Mouse (Mus musculus) left cerebral cortex, adult 9 months (tissue): ENCODE measurements at regions not wholly inside any gene's neighbourhood (a gene's known extent, or its start where the extent isn't known, plus 50 kb on each side); places are given as distances from the start of the nearest gene placed in this dataset.

Experiments
- DNase-seq, 2 experiments: peaks; one replicate each; pipeline ENCODE4 v3.0.0; 2022; ENCODE audit warnings: low spot score in 2 of 2

DNA sequence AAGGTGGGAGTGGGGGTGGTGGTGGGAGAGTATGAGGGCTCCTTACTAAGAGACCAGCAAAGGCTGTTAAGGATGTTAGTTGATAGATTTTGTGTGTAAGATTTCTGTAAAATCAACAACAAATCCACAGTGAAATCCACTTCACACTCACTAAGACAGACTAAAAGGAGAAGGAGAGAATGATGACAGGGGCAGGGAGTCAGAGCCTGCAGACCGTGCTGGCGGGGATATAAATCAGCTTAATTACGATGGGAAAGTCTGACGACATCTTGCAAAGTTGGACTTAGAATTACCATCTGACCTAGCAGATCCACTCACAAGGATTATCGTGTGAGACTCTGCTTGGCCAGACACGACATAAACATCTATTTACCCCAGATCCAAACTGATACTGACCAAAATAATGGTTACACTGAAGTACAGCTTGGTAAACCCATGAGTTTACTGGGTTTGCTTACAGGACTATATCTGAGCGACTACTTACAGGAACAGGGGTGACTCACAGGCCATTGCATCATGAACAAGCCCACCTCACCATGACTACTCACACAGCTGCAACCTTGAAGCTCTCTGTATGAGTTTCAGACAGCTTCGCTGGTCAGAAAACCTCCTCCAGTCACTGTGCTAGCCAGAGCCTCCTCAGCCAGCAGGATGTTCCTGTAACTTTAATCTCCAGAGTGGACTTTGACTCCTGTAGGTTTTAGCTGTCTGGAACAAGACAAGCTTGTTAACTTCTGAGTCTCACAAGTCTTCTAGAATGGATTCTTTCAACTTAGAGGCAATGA is 50.5 kb upstream of the Ednra start:
- no peak for DNase-seq

- DNase-seq, result no peak
These were observed 51.3 kb upstream of the Ednra start for GRCm38 (mm10) chr8:77775526-77775925.

GRCm38 (mm10) chr8:77777597-77777996 is 53.3 kb upstream of the Ednra start:
- DNase-seq, result no peak

DNA sequence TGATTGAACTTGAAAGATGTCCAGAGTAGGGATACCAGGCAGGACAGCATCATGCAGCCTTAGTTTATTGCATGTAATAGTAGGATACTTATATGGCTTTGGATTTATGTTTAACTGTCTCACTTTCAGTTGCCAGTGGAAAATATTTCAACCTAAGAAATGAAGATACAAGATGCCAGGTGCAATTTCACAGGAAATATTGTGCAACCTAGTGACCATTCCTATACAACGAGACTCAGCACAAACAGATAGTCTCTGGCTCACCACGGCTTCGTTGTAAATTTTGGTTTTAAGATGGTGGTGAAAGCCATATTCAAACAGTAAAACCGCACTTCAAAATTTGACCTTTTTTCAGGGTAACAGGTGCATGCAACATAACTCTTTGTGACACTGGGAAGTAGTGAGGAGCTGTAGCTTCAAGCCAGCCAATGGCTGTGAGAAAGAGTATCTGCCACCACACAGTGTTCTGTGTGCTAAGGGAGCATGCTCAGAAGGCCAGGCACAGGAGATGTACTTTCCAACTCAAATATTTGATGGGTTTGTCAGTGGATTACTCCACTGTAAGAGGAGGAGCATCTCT is 61.5 kb upstream of the Ednra start:
- no peak for DNase-seq

DNA sequence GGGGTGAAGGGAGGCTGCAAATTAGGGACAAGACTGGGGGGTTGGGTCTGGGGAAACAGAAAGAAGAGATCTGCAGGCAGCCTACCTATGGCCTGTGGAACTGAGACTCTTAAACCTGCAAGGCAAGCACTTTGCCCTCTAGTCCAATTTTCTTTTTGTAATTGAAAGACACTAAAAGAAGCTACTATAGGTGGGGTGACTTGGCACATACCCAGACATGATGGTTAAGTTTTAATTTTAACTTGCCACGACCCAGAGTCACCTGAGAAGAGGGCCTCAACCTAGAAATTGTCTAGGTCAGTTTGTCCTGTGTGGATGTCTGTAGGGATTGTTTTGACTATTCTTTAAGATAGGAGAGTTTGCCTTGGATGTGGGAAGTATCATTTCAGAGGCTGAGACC is 70.6 kb upstream of the Ednra start:
- DNase-seq, result no peak

GRCm38 (mm10) chr8:77803147-77803903 is 79.1 kb upstream of the Ednra start:
- DNase-seq, result no peak

GRCm38 (mm10) chr8:77804536-77804935 is 80.3 kb upstream of the Ednra start:
- DNase-seq, result no peak

DNA sequence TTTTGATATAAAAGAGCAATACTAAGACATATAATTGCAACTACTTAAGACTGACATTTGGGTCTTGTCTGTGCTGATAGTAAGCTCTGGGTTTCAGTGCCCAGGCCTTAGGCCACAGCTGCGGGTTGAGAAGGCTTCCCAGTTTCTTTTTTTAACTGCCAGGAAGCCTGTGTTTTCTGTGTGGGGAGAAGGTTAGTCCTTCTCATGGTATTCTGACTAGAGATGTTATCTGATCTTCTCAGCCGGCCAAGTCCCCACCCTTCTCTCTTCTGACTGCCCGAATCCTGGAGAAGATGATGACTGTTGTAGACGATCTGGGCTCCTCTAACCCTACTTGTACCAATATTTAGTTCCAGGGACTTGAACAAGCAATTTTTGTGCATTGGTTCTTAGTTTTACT is 80.7 kb upstream of the Ednra start:
- DNase-seq, result no peak

DNA sequence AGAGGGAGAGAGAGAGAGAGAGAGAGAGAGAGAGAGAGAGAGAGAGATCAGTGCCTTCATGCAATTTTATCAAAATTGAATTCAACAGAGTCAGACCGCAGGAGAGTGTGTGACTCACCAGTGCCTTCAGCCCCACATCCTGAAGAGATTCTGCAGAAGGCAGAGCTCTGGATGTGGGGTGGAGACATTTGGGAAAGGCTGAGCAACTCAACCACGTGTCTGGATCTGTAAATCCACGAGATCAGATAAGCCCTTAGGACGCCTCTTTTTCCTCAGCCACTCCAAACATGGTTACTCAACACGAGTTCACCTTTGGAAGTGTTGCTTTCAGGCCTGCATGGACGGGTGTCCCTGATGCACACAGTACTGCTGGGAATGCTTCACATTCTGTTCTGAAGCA is 81.4 kb upstream of the Ednra start:
- DNase-seq, result no peak

GRCm38 (mm10) chr8:77814796-77815647 is 90.8 kb upstream of the Ednra start:
- no peak for DNase-seq

- no peak for DNase-seq
These were observed 91.3 kb upstream of the Ednra start for GRCm38 (mm10) chr8:77815648-77815971.

GRCm38 (mm10) chr8:77816217-77816616 is 92.0 kb upstream of the Ednra start:
- DNase-seq, result no peak

DNA sequence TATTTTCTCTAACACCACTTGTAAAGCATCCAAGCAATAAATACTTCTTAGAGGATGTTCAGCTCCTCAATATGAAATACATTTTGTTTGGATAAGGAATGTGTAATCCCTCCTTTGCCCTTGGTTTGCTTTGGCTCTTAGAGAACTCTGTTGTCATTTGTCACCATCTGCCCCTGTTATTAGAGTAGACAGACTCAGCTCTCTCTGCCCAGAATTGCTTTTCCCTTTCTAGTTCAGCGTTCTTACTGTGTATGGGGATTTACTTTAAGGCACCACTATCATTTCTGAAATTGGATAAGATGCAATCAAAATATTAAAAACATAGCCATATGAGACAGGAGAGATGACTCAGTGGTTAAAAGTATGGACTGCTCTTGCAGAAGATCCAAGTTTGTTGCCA is 101.5 kb upstream of the Ednra start:
- no peak for DNase-seq

GRCm38 (mm10) chr8:77826255-77826654 is 102.0 kb upstream of the Ednra start:
- DNase-seq, result no peak

DNA sequence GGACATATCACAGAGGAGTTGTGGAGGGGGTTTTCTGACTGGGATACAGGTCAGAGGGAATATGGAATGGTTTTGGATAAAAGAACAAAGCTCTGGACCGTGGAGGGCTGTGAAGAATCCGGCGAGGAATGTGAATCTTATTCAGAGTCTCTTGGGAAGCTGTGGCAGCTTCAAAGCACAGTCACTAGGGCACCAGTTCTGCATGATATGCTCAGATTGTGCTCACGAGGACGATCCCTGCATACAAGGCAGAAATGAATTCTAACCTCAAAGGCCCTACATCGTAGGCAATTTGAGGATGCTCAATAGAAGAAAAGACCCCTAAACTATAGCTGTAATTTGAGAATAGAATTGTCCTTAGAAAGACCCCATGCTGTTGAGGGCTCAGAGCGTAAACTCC is 103.8 kb upstream of the Ednra start:
- DNase-seq, result no peak

DNA sequence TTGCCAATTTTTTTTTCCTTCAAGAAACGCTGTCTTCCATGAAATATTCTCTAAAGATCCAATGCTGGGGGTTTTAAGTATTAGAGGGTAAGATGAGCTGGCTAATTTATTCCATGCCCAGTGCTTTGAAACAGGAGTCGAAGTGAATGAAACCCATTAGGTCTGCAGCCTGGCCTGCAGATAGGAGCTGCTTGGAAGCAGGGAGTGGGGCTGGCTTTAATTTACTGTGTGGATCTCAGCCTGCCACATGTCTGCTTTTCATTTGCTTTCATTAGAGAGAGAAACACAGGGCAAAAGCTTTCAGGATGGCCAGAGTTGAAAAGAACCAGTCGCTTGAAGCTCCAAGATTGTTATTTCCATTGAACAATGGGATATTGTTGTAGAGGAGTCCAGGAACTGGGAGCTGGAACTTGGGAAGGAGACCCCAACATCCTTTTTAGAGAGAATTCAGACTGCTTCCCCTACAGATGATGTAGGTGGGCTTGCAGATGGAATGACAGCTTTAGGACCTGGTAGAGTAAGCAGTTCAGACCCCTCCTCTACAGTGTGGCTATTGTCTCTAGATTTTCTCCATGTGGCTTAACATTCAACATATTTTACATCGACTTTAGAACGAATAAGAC is 105.0 kb upstream of the Ednra start:
- DNase-seq, result no peak

GRCm38 (mm10) chr8:77829764-77830163 is 105.5 kb upstream of the Ednra start:
- no peak for DNase-seq

DNA sequence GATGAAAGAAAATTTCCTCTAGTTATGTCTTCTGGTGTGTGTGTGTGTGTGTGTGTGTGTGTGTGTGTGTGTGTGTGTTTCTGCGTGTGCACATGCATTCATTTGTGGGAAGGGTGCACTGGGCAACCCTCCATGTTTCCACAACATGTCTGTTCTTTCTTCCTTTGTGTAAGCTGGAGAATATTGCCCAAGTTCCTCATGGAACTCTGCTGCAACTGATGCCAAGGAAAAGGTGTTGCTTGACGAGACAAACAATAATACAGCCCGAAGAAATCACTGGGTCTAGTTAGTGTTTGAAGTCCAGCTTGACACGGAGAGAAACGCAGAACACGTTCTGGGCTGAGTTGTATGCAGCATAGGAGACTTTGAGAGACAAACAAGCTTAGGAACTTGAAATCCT is 110.0 kb upstream of the Ednra start:
- DNase-seq, result no peak

DNA sequence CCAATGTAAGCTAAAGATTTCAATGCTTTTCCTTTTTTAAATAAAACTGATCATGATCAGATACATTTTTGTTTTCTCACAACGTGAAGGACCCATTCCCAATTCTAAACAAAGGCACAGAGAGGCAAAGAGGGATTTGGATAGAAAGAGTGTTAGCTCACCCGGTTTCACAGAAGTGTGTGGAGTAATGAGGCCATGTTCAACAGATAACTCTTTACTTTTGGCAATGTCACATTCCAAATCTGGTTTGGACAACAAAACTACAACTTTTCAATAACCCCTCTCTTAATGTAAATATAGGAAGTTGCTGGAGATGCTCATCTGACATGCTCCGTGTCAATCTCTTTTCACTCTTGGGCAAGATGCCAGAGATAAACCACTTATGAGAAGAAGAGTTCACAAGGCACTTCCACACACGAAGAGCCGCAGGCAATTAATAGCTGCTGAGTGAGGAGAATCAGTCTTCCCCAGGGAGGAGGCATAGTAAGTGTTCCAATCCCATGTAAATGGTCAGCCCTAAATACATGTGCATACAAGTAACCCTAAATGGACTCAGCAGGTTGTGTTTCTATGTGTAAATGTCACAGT is 112.7 kb upstream of the Ednra start:
- DNase-seq, result no peak

DNA sequence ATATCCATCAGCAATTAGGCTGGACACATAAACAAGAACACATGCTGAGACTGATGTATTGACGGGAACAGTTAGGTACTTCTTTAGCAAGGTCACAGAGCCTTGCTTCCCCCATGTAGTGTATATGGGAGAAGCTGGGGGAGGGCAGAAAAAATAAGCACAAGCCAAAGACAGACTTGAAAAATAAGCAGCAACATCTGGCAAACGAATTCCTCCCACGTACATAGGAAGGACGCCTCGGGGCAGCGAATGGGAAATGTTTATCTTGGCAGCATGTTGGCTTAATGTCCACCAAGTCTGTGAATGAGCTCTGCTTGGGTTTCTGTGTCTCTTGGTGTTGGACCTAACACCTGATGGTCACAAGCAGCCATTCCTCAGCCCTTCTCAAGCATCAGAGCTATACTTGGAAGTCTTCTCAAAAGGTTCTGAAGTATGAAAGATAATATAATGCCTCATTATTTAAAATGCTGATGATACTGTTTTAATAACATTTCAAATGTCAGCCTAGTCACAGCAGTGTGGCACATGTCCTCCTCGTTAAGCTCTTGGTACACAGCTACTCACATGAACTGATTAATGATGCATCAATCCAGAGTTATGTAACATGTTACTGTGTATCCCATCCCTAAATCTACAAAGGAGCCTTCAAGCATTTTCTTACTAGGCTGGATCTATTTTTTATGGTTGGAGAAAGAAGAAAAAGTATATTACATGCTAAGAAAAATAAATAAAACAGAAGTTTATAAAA is 118.3 kb upstream of the Ednra start:
- no peak for DNase-seq

DNA sequence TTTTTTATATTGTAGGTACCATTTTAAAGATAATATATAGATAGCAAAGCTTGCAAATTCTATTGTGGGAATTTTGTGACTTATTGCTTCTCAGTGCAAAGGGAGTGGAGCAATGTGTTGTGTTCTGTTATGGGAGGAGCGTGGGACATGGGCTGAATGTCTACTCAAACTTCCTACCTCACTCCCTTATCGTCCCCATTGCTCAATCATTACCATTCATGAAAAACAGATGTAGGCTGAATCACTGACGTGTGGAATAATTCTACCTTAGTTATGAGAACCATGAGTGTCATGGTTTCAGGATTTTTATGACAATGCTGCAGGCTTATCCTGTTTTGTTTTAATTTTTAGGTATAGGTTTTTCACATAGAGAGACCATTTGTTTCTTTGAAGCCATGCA is 119.0 kb upstream of the Ednra start:
- DNase-seq, result no peak
